Mouse (Mus musculus): ENCODE measurements around the gene Mymx.
A peak's percentile ranks its signal among the peaks of the same experiment; 100 is the strongest.
"Not testable (repeated sequence)": the region's sequence is repeated elsewhere in the genome, so short reads cannot be mapped to it uniquely, and the experiment has no call there.

Mymx gene

DNA sequence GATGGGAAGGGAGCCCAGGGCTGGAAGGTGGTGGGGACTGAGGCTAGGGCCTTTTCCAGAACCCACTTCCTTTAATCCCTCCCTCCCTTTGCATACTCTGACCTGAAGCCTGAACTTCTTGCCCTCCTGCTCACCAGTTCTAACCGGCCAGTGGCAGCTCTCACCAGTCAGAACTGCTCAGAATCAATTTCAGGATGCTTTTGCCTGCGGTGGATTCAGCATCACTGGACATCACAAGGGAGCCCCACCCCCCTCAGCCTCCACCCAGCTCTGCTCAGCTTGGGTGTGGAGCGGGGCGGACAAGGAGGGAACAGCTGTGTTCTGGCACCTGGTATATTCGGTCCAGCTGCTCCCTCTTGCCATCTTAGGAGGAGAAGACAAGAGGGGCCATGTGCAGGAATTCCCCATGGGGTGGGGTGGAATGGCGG, at the start of gene Mymx:
Gene Mymx, minus strand, starts transcription at position 226 of the 428 bp plus-strand sequence.
- no peak for DNase-seq (ENCODE audit: low spot score in 2 of 2)

DNA sequence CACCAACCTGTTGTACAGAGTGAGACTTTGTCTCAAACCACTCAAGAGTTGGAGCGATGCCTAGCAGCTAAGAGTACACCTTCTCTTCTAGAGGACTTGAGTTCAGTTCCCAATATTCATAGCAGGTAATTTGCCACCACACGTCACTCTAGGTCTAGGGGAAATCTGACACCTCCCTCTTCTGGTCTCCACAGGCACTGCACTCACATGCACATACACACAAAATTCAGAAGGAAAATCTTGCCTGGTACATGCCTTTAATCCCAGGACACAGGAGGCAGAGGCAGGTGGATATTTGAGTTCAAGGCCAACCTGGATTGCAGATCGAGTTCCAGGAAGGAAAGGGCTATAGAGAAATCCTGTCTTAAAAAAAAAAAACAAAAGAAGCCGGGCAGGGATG, 42.3 kb upstream of the Mymx start:
- DNase-seq (ENCODE audit: low spot score in 2 of 2), result no peak

GRCm38 (mm10) chr17:45642701-45643100, 40.8 kb upstream of the Mymx start:
- peak; percentile 61 to 68 for DNase-seq (ENCODE audit: low spot score in 2 of 2)

GRCm38 (mm10) chr17:45641981-45642380, 40.1 kb upstream of the Mymx start:
- DNase-seq (ENCODE audit: low spot score in 2 of 2), result no peak

DNA sequence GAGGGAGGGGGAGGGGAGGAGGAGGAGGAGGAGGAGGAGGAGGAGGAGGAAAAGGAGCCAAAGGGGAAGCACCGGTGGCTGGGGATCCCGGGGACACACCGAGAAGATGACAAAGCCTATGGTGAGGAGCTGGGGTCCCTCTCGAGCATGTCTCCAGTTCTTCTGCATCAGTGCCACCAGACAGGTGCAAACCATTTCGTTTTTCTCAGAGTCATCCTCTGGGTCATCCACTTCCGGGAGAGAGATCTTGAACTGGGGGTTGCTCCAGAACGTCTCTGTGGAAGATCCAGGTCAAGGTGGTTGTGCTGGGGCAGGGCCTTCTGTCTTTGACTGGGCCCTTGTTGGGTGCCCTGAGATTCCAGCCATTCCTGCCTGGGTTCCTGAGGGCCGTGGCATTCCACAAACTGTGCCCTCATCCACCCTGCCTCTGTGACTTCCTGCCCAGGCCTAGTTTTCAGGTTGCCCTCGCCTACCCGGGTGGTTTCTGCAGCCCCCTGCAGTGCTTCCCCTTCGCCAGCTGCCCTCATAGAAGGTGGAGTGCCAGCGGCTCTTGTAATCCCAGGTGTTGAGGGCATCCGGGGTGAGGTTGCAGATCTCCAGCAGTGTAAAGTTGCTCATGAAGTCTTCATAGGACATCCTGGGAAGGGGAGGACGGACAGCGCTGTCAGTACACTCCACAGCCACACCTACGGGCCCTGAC, 36.8 kb upstream of the Mymx start:
- no peak for DNase-seq (ENCODE audit: low spot score in 2 of 2)

DNA sequence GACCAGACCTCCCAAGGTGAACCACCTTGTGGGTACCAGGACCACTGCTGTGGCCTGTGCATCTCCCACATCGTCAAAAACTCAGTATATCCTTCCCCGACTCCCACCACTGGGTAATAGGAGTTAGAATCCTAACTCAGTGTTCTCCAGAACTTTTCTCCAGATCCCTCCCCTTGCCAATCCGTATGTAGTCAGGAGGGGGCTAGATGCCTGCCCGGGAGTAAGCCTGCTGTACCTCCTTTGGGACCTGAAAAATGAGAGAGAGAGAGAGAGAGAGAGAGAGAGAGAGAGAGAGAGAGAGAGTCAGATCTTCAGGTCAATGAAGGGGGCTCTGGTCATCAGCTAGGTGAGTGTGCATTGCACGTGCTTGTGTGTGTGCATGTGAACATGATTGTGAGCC, 32.1 kb upstream of the Mymx start:
- DNase-seq (ENCODE audit: low spot score in 2 of 2), result no peak

DNA sequence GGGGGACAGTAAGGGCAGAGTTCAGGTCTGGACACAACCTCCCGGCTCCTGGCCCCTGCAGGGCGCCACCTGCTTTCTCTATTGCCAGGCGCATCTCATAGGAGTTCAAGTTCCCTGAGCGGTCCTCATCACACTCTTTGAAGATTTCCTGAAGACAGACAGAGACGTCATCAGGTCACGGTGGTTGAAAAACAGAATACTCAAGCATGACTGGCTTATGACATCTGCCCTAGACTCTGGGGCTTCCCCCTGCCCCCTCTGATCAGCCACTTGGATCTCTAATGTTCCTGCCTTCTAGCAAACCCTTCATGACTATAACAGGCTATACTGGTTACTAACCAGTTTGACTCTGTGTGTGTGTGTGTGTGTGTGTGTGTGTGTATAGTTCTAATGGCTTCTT, 30.0 kb upstream of the Mymx start:
- DNase-seq (ENCODE audit: low spot score in 2 of 2), result no peak

GRCm38 (mm10) chr17:45630992-45631391, 29.1 kb upstream of the Mymx start:
- DNase-seq (ENCODE audit: low spot score in 2 of 2), result no peak

DNA sequence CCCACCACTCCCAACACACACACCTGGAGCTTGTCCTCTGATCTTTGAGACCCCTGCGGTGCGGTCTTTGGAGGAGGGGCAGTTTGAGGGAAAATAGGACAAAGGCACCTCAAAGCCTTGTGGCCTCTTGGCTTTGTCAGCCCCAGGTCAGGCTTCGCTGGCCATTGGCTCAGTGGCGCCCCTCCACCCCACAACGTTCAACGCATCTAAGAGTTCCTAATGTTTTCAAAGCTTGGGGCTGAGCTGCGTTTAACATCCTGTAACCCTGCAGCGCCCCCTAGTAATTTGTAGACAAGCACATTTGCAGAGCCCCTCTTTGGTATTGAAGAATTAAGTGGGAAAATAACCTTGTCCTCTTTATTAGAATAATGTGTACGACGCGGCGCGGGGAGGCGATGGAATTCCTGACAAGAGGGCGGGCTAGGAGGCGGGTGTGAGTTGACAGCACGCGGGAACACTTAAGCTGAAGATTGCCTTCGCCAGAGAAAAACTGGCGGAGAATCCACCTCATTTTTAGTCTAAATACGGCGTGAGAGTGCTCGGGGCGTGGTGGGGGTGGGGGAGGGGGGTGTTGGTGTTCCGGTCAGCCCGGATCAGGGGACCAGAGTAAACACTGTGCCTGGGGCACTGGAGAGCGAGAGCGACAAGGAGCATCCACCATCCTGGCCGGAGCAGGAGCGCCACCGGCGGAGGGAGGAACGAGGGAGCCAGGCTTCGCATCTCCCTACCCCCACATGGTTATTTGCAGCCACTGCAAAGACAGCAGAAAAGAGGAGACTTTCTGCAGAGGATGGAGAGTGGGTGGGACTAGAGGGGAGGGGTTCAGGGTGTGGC, 28.2 kb upstream of the Mymx start:
- DNase-seq (ENCODE audit: low spot score in 2 of 2), result peak; percentile 47 to 50

DNA sequence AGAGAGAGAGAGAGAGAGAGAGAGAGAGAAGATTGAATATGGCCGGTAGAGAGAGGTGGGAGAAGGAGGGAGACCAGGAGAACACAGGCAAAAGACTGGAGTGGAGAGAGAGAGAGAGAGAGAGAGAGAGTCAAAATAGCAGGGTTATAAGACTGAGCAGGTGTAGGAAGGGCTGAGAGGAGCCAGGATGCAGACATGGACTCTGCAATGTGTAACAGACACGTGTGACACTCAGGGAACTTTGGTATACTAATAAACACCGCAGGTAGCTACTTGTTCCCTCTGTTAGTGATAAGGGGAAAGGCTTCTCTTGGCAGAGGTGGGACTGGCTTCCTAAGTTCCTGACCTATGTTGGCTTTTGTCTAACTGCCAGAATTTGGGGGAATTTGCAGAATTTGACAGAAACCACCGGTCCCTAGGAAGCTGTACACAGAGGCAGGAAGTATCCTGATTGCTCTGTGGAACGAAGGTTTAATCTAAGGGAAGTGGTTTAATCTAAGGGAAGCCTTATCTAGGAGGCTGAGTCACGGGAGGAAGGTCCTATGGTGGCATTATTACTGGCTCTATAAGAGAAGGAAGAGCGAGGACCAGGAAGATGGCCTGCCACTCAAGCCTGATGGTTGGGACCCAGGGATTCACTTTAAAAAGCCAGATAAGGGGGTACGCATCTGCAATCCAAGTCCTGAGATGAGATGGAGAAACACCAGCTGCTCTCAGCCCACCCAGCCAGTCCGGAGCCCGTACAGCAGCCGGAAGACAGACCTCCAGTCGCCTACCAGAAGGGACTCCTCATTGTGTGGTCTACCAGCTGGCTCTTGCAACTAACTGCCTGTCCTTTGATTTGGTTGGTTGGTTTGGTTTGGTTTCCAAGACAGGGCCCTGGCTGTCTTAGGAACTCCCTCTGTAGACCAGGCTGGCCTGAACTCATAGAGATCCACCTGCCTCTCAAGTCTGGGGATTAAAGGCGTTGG, 27.3 kb upstream of the Mymx start:
- no peak for DNase-seq (ENCODE audit: low spot score in 2 of 2)

DNA sequence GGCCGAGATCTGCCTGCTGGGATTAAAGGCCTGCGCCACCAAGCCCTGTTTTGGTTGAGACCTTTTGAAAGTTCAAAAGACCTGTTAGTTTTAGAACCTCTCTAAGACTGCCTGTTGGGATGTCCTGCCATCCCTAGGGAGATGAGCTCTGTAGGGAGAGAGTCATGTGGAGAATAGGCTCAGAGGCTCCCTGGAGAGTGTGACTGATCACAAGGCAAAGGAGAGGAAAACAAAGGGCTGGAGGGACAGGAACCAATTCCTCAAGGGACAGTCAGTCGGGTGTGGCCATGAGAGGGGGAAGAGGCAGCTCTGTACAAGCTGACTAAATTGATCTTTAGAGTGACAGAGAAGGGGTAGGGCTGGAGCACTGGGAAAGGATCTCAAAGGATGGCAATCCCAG, 26.3 kb upstream of the Mymx start:
- no peak for DNase-seq (ENCODE audit: low spot score in 2 of 2)

DNA sequence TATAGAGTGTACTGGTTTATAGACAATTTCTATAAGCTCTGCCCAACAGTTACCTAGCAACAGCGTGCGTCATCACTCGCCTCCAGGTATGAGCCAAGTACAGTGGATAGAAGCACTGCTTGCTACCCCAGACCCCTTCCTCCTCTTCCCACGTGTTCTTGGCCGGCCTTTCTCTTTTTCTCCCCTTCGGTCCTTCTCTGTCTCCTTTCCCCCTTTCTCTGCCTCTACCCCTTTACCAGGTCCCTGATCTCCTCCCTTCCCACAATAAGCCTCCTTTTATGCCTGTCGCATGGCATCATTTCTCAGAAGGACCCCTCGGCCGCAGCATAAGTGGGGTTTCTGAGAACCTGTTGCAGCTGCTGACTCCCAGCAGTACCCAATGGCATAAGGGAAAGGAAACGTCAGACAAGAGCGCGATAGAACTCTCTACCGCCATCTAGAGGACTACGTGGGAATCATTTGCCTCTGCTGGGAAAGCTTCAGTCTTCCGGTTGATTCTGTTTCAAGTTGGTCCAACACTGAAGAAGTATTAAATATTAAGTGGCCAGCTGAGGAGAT, 24.8 kb upstream of the Mymx start:
- peak; percentile 35 to 69 for DNase-seq (ENCODE audit: low spot score in 2 of 2)

GRCm38 (mm10) chr17:45623425-45623824, 21.5 kb upstream of the Mymx start:
- not testable (repeated sequence) for DNase-seq (ENCODE audit: low spot score in 2 of 2)

DNA sequence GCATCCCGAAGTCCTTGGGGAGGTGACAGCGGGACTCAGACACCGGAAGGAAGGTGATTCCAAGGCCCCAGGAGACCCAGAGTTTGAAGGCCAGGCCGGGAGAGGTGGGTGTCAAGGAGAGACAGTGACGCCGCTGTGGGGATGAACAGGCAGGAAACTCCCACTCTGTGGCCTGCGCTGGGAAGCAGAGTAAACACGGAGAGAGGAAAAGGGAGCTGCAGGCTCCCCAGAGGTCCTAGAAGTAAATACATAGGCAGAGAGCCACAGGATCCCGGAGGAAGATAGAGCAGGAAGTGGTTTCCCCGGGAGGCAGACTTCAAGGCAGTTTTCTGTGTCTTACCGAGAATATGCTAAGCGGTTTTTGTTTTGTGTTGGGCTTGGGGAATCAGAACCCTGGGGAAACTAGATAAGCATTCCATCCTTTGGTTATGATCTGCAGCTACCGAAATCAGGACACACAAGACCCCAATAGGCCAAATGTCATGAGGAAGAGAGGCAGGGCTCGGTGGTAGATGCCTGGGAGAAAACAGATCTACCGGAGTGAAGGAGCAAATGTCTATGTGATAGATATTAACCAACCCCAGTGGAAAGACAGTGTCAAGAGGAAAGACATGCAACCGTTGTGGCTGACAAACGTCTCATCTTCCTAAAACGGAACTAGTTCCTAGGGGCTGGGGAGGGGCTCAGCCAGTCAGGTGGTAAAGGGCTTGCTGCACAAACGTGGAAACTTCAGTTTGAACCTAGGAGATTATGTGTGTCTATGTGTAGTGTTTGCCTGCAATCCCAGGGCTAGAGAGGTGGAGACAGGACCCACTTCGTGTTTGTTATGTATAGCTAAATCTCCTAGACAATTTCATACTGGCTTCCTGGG, 17.7 kb upstream of the Mymx start:
- DNase-seq (ENCODE audit: low spot score in 2 of 2), result no peak

- no peak for DNase-seq (ENCODE audit: low spot score in 2 of 2)
Observed at GRCm38 (mm10) chr17:45618941-45619385, 17.1 kb upstream of the Mymx start.

GRCm38 (mm10) chr17:45617655-45618054, 15.8 kb upstream of the Mymx start:
- no peak for DNase-seq (ENCODE audit: low spot score in 2 of 2)

- DNase-seq (ENCODE audit: low spot score in 2 of 2), result no peak
Observed at GRCm38 (mm10) chr17:45616679-45617078, 14.8 kb upstream of the Mymx start.

GRCm38 (mm10) chr17:45616046-45616650, 14.2 kb upstream of the Mymx start:
- DNase-seq (ENCODE audit: low spot score in 2 of 2), result no peak

- no peak for DNase-seq (ENCODE audit: low spot score in 2 of 2)
Observed at GRCm38 (mm10) chr17:45612921-45613320, 11.0 kb upstream of the Mymx start.

- no peak for DNase-seq (ENCODE audit: low spot score in 2 of 2)
Observed at GRCm38 (mm10) chr17:45612008-45612407, 10.1 kb upstream of the Mymx start.

All from frontal cortex, postnatal 25 days (tissue).